Mouse (Mus musculus) retina, postnatal 1 day (tissue): ENCODE data around the gene Hoxc5.

Experiments used
- DNase-seq: peaks from one replicate; pipeline ENCODE4 v3.0.0-alpha.2; 2012

Hoxc5 gene

DNA sequence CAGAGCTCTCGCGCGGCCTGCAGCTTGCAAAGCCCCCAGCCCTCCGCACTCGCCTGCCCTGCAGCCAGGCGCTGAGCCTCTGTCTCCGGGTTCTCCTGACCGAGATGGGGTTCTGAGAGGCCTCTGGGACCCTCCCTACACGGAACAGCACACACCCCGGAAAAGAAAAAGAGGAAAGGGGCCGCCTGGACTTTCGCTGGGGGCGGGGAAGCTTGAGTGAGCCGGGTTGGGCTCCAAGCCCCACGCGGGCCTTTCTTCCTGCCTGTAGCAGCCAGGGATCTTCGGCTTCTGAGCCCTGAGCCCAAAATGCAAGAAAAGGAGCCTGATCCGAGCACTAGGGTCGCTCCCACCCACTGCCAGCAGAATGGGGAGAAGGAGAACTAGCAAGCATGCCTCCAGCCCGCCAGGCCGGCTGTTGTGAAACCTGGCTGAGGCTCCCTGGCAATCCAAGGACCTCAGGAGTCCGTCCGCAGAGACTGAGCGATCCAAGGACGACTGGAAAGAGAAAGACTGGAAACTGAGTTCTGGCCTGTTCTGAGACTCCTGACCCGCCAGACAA, 44.8 kb downstream of the Hoxc5 start:
- no peak for DNase-seq

DNA sequence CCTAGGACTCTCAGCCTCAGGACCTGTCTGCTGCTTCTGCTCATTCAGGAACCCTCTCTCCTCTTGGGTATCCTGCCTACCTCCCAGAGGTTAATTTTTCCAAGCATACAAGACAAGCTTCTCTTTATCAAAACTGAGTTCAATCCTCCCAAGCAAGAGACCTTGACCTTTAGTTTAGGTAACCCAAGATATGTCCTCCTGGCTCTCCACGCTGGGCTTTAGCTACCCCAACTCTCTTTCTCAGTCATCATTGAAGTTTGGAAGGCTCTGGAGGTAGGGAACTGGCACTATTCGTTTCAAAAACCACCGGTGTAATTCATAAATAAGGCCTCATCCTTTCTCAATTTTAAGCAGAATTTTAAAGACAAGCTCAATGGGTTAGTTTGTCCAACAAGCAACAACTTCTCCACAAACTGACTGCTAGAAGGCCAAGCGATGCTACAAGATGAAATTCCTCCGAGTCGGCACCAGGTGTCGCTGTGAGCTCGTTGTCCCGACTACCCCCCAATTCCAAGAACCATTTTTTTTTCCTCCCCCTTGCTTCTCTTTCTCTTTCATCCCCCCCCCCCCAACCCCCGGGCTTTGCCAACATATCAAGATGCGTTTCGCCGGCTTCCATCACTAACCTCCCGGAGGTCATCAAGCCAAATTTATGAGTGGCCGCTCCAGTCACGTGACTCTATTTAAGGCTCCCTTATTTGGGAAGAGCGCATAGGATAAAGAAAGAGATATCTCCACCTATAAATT, 46.2 kb downstream of the Hoxc5 start:
- DNase-seq, result peak; percentile 56

DNA sequence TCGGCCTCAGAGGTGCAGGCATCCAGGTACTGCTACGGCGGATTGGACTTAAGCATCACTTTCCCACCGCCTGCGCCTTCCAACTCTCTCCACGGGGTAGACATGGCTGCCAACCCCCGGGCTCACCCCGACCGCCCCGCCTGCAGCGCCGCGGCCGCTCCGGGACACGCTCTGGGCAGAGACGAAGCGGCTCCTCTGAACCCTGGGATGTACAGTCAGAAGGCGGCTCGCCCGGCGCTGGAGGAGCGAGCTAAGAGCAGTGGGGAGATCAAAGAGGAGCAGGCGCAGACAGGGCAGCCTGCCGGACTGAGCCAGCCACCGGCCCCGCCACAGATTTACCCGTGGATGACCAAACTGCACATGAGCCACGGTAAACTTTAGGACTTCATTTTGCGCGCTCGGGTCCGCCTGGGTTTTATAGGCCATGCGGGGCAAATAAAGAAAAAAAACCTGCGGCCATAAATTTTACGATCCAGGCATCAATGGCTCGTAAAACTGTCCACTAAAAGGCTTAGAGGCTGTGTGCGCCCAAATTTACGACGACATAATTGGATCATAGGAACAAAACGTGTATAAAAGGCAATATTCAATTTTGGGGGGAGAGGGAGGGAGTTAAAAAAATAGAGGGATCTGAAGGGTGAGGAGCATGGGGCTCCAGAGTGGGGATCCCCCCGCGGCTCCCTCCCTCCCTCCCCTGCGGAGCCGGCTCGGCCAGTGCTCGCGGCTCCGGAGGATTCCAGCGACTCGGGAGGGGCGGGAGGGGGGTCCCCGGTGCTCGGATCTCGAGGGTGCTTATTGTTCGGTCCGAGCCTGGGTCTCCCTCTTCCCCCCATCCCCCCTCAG, 47.1 kb downstream of the Hoxc5 start:
- DNase-seq, result peak; percentile 42

DNA sequence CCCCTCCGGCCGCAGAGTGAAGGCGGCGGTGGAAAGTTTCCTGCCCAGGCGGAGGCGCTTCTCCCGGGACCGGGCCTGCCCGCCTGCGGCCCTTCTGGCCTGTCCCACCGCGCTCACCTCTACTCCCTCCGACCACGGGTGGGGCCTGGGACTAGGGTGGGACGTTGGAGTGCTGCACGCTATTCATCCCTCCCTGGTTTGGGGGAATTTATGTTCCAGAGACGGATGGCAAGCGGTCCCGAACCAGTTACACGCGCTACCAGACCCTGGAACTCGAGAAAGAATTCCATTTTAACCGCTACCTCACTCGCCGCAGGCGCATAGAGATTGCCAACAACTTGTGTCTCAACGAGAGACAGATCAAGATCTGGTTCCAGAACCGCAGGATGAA, 47.8 kb downstream of the Hoxc5 start:
- no peak for DNase-seq

DNA sequence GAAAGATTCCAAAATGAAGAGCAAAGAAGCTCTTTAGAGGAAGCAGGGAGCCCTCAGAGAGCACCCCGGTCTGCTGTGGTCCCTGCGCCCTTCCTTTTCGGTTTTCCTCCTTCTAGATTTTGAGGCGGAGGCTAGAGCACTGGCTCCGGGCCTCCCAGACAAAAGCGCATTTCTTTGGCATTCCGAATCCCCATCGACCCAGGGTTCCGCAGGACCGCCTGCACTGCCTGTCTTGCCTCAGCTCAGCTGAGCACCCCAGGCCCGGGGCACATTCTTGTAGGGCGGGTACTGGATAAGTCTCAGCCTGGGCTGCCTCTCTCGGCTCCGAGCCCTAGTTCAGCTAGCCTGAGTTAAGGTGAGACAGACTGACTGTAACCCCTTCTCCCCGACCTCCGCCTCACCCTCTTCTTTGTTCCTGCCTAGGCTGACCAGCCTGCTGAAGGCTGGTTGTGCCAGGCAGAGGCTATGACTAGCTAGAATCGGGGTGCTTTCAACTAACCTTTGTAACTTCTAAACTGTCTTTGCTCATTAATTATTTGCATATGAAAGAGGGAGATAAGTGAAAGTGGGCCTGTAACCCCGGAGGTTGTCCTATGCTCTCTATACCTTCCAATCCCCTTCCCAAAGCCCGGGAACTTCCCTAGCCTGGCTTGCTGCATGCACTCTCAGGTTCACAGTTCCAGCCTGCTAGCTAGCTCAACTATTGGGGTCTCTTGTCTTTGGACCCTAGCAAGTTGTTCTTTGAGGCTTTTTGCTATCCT, 48.3 kb downstream of the Hoxc5 start:
- no peak for DNase-seq

DNA sequence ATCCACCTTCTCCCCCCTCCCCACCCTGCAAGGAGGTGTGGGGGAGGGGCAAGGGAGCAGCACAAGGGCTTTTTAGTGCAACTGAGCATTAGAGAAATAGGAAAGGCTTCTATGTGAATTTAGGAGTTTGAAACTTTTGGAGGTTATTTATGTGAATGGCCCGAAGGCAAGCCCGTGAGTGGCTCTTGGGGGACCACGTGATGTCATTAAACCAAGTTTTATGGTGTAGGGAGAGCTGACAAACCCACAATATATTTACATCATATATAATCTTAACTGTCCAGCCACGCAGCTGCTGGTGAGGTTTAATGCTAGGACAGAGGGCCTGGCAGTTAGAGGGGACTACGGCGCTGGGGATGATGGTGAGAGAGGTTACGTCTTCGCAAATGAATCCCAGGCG, 51.4 kb downstream of the Hoxc5 start, which contains the start of gene Hoxc4:
TSS of gene Hoxc4 (plus strand) at position 299 of the 400 bp plus-strand sequence.
- DNase-seq, result no peak

DNA sequence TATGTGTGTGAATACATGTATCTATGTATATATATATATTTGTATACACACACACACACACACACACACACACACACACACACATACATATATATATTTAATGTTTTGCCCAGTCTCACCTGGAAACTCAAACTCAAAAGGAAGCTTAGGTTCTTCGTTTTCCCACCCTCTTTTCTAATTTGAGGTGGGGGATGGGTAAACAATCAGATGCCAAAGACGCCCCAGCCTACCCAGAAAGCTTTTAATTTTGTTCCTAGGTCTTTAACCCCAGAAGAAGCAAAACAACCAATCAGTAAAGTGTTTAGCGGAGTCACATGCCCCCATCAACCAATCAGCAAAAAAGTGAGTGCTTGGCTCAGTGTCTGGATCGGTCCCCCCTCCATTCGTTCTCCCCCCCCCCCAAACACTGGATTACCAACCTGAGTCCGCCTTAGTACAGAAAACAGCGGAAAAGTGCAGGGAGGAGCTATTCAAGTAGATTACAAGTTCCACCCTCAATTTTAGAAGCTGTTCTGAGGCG, 53.7 kb downstream of the Hoxc5 start:
- DNase-seq, result no peak

DNA sequence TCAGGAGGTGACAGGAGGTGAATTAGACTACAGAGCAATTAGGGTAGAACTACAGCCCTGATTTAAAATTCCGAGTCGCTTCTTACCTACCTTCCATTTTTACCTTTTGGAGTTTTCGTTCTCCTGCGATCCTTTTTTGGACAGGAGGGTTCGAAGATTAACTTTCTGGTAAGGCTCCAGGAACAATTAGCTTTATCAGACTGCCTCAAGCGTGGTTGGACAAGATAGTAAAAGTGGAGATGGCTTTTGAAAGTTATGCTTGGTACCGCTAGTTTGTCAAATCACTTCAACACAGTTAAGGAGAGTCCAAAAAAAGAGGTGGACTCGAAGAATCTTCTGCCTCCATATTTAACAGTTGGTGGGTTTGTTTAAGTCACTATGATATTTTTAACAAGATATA, 54.3 kb downstream of the Hoxc5 start:
- no peak for DNase-seq

DNA sequence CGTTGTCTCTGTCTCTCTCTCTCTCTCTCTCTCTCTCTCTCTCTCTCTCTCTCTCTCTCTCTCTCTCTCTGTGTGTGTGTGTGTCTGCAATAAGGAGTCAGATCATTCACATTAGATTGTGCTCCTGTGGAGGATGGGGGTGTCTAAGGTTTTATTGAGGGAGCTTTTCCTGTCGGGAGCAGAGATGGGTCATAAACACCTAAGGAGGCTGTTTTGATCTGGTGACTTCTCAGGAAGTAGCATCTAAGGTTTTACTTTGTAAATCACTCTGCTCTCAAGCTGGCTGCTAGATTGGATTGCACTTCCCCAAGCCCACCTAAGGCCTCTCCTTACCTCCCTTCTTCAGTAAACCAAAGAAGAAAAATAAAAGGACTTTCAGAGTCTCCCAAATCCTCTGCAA, 56.9 kb downstream of the Hoxc5 start:
- DNase-seq, result no peak

DNA sequence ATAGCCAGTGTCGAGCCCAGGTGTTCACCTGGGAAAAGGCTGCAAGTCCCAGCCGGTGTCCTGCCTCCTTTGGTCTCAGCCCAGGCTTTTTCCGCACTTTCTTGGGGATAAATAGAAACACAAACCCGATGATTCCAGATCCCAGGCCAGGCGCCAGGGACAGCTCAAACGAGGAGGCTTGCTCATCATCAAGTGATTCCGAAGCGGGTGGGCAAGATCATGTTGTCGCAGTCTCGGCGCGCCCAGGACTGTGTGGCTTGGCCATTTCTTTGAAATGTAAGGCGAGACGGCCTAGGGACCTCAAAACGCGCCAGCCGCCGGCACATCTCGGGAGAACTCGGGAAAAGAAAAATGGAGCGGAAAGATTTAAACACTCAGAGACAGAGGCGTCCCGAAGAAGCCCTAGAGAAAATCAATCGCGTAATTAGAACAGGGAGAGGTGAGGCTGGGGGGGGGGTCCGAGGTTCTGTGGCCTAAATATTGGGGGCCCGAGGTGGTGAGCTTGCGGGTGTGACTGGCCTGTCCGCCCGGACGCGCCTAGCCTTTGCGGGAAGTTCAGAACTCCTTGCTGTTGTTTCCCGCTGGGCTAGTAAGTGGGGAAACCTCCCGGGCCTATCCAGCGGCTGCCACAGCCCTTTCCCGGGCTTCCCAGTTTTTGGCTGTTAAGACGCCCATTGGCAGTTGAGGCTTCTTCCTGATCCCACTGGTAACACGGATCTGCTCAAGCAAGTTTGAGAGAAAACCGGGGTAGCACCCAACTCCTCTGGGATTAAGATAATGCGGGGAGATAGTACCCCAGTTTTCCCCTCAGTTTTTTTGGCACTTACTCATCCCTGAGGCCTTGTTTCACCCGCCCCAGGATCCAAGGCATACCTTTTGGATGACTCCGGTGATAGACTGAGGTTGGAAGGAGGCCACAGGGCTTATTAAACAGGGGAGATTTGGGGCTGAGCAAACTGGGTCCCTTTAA, 60.3 kb downstream of the Hoxc5 start:
- no peak for DNase-seq

DNA sequence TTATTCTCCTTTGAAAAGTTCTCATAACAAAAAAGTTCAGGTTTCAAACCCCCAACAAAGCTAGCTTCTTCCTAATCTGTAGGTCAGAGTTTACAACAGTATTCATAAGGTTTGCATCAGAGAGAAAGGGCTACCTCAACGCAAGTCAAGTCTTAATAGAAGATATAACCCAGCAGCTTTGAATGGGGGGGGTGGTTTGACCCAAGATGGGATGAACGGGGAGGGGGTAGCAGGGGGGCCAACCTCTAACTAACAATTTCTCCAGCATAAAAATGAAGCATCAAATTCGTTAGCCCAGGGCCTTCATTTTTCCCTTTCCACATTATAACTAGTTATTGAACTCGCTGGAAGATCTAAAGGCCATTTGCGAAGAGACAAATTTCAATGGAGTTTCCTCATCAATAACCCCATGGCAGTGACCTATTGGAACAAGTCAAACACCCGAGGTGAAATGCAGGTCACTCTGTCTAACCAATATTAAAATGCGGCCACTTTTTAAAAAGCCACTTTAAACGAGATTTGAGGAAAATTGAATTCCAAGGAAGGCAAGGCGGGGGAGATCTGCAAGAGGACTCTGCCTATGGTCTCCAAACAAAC, 61.8 kb downstream of the Hoxc5 start:
- no peak for DNase-seq

DNA sequence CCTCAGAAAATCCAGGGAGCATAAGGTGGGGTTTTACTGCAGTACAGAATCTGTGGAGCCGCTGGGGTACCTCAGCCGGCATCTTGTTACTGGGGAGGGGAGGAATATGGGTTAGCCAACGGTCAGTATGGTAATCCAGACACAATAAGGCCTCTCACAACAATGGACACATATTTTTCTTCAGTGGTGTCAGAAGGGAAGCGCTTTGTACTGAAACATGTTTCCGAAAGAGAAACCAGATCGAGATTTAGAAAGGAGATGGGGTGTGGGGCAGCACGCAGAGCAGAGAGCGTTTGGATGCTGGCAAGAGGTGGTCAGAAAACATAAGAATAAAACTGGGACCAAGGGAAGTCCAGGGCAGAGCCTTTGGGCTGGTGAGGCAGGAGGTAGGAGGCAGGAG, 62.9 kb downstream of the Hoxc5 start:
- no peak for DNase-seq

DNA sequence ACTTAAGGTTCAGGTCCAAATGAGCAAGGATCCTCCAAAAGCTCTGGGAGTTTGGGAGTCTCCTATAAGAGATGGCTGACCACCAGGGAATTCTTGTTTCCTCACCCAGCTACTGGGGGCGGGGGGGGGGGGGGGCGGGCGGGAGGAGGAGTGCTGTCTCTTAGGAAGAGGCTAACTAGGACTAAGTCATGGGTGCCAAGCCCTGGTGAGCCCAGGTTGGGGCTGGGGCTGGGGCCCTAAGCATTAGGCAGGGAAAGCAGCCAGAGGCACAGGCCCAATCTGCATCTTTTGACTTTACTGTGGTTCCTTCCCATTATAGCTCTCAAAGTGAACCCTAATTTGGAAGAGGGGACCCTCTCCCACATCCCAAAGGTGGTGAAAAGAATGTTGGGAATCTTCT, 64.9 kb downstream of the Hoxc5 start:
- no peak for DNase-seq

DNA sequence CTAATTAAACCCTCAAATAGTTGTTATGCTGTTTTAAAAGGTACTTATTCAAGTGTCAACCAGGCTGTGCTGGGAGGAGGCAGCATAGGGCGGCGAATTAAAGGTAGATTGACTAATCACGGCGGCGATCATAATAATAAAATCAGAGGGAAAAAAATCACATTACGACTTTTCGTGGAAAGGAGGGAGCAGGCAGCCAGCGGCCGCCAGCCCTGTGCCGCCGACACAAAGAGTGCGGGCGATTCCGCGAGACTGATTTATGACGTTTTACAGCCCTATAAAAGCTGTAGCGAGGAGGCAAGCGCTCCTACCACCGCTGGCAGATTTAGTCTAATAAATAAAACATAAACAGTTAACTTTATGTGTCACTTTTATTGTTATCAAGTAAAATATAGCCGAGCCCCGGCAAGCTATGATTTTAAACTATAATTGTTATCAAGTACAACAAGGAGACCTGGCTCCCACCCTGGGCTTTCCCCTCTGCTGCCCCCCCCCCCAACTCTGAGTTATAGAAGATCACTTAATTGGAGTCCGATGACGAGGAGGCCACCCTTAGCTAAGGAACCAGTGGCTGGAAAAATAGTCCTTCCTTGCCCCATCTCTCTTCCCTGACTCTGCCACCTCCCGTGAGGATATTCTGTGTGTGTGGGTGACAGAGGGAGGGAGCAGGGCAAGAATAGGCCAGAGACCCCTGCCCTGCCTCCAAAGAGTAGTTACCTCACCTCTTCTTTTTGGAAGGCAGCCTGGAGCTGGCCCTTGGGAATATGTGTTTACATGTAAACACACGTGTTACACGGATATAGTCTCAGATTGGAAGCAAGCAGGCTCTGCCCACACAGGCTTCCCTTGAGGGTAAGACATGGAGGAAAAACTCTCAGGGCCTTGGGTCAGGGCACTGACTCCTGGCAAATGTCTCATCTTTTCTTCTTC, 65.7 kb downstream of the Hoxc5 start:
- DNase-seq, result no peak

DNA sequence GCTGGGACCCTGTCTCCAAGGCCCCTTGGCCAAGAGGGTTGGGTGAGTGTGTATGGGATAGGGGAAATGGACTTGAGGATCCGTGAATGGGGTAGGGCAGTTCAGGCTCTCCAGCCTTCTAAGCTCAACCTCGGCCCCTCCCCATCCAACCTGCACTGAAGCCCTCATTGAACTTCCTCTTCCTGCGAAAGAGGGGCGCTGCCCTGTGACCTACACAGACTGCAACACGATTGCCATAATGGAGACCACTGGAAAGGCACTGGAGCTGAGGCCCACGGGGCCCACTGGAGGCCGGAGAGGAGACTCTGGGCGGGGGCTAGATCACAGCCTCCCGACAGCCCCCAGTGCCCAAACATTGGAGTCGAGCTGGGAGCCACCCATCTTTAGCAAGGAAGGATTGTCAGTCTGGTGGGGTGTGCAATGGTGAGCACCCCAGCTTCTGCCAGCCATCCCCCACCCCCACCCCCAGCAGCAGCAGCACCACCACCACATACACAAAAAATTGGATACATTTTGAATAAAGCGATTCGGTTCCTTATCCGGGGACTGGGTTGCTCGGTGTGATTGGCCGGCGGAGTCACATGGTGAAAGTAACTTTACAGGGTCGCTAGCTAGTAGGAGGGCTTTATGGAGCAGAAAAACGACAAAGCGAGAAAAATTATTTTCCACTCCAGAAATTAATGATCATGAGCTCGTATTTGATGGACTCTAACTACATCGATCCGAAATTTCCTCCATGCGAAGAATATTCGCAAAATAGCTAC, 67.0 kb downstream of the Hoxc5 start:
- DNase-seq, result no peak

DNA sequence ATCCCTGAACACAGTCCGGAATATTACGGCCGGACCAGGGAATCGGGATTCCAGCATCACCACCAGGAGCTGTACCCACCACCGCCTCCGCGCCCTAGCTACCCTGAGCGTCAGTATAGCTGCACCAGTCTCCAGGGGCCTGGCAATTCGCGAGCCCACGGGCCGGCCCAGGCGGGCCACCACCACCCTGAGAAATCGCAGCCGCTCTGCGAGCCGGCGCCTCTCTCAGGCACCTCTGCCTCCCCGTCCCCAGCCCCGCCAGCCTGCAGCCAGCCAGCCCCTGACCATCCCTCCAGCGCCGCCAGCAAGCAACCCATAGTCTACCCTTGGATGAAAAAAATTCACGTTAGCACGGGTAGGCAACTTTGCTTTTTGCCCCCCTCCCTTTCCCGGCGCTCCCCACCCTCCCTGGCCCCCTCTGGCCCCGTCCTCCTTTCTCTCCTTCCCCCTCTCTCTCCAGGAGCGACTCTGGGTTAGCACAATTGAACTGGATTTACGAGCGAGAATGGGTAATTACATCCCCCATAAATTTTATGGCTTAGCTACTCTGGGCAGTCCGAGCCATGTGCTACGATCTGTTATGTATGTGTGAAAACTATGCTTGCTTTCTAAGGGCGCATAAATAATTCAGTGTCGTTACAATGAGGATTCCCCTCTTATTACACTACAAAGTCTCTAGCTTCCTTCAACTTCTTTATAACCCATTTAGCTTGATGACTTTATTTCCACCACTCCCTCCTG, 67.7 kb downstream of the Hoxc5 start:
- DNase-seq, result no peak

DNA sequence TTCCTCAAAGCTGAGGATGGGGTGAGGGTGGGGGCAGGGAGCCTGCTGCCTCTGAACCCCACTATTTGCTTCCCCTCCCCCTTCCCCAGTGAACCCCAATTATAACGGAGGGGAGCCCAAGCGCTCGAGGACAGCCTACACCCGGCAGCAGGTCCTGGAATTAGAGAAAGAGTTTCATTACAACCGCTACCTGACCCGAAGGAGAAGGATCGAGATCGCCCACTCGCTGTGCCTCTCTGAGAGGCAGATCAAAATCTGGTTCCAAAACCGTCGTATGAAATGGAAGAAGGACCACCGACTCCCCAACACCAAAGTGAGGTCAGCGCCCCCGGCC, 68.3 kb downstream of the Hoxc5 start:
- DNase-seq, result no peak

DNA sequence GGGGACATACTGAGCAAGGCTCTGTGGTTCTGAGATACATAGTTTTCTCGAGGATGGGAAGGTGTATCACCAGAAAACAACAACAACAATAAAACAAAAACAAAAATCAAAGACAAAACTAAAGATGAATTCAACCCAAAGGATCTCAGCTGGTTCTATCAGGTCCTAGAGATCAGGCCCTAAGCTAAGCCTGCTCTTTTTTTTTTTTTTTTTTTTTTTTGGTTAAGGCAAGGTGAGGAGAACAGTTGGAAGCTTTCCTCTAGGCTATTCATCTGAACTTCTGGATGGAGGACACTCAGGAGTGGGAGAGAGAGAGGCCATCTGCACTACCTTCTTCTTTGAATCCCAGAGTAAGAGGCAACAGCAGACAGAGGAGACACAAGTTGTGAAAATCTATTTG, 70.3 kb downstream of the Hoxc5 start:
- no peak for DNase-seq
